Mouse (Mus musculus) liver, adult 2 months (tissue): ENCODE data around the gene Zfp574.

Experiments used
- CTCF ChIP-seq: fragments of 200-500 bp; IDR thresholded peaks from 2 replicates; pipeline ENCODE4 v1.5.1; 2011; ENCODE audit warnings: low read depth, low read length, control low read depth
- POLR2A ChIP-seq: fragments of 200-500 bp; IDR thresholded peaks from 2 replicates; pipeline ENCODE4 v1.6.1; 2011; ENCODE audit warnings: low read length, control low read depth; ENCODE audit not compliant: insufficient read depth; ENCODE audit errors: extremely low read depth

DNA sequence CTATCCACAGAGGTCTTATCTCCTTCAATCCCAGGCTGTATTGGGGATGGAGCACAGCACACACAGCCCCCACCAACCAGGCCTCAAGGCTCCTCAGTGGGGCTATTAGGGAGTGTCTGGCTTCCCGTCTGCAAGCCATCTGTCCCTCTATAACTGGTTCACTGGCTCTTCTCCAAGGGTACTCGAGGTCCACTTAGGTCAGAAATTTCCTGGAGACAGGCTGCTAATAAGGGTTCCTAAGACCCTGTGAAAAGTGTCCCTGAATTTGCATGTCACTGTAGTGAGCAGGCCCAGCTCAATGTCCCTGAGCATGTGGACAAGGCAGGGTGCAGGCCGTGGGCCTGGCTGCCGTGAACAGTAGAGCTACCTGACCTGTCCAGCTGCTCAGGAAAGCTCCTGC, 15.4 kb upstream of the Zfp574 start:
- TF ChIP-seq CTCF (no peak), POLR2A (no peak)
